In genomic region chr15:12430670-12431069, GRCm38 (mm10) we compare ENCODE assay signal across 14 mouse cellular contexts.
"Had no signal": no experiment of that assay in that cellular context is flagged by ENCODE, and none has a peak within 500 bp of the region (broad histone marks: within the 10 kb centered on the region; RNA-seq: fewer than 3 reads in every experiment).

No protein-coding gene starts in this region.

- H3K4me3 ChIP-seq: layer of hippocampus, adult 2 months; liver, embryonic 15.5 days; neural tube, embryonic 12.5 days had no signal

- H3K4me2 ChIP-seq: liver, embryonic 11.5 days; liver, embryonic 15.5 days; neural tube, embryonic 12.5 days had no signal

- H3K9ac ChIP-seq: liver, embryonic 15.5 days; neural tube, embryonic 12.5 days had no signal

- H3K27me3 ChIP-seq: liver, embryonic 15.5 days; neural tube, embryonic 12.5 days had no signal

- H3K27ac ChIP-seq: liver, embryonic 15.5 days; neural tube, embryonic 12.5 days had no signal

- DNase-seq: left cerebral cortex, postnatal 4 days; lung, adult 2 months; lung, postnatal 36 days; midbrain, embryonic 14.5 days; right cerebral cortex, postnatal 4 days; spleen, adult 18-20 months; thymus, adult 18-20 months; thymus, postnatal 14 days had no signal

- H3K9me3 ChIP-seq: liver, embryonic 15.5 days; neural tube, embryonic 12.5 days had no signal

- ATAC-seq: intestine, embryonic 16.5 days; lung, postnatal 0 days had no signal

- H3K36me3 ChIP-seq: liver, embryonic 15.5 days; neural tube, embryonic 12.5 days had no signal

- H3K4me1 ChIP-seq: liver, embryonic 15.5 days; neural tube, embryonic 12.5 days had no signal
